Mouse (Mus musculus) heart, adult 2 months (tissue): ENCODE results near the gene Ddost.

Source experiments
- CTCF ChIP-seq: fragments of 200-600 bp; IDR thresholded peaks from 2 replicates; pipeline ENCODE4 v1.8.1; 2022; ENCODE audit warnings: antibody characterized with exemption, mild to moderate bottlenecking, moderate library complexity
- EP300 ChIP-seq: fragments of 200-500 bp; IDR thresholded peaks from 2 replicates; pipeline ENCODE4 v1.6.1; 2011; ENCODE audit warnings: low read depth, low read length, control low read depth; ENCODE audit not compliant: insufficient read depth

- peak; percentile 47 for TF ChIP-seq CTCF
- no peak for TF ChIP-seq EP300
Observed at GRCm38 (mm10) chr4:138261843-138262681, 42.5 kb upstream of the Ddost start.
